Mouse (Mus musculus) liver, adult 2 months (tissue): ENCODE measurements around the gene Tigd2. TPM values are rescaled to one million over a fixed set of nuclear protein-coding genes. Genes with fewer than 3 reads are reported as not detected.
A peak's percentile ranks its signal among the peaks of the same experiment; 100 is the strongest.

ENCODE experiments used
- DNase-seq: peaks from one replicate; pipeline ENCODE4 v3.0.0-alpha.2; 2011; ENCODE audit warnings: low read depth, low spot score; ENCODE audit errors: extremely low read depth
- H3K27ac ChIP-seq: fragments of 200-500 bp; replicated peaks from 2 replicates; pipeline ENCODE4 v1.5.1; 2012; ENCODE audit warnings: low read depth, mild to moderate bottlenecking, control low read depth, inconsistent platforms, low read length; ENCODE audit not compliant: insufficient read depth
- H3K27me3 ChIP-seq: fragments of 200-500 bp; 2 replicates; pipeline ENCODE4 v1.6.1; 2012; ENCODE audit warnings: mild to moderate bottlenecking, moderate library complexity, low read length, inconsistent platforms; ENCODE audit not compliant: control insufficient read depth, insufficient read depth
- H3K36me3 ChIP-seq: fragments of 200-500 bp; 2 replicates; pipeline ENCODE4 v1.6.1; 2012; ENCODE audit warnings: low read length, inconsistent platforms; ENCODE audit not compliant: control insufficient read depth, insufficient read depth
- H3K4me1 ChIP-seq: fragments of 200-500 bp; 2 replicates; pipeline ENCODE4 v1.6.1; 2011; ENCODE audit warnings: low read length; ENCODE audit not compliant: control insufficient read depth, insufficient read depth
- H3K4me3 ChIP-seq: fragments of 200-500 bp; 2 replicates; pipeline ENCODE4 v1.5.1; 2011; ENCODE audit warnings: low read depth, mild to moderate bottlenecking, control low read depth, low read length, moderate library complexity; ENCODE audit not compliant: insufficient read depth
- H3K79me2 ChIP-seq: fragments of 200-500 bp; 2 replicates; pipeline ENCODE4 v1.6.1; 2012; ENCODE audit warnings: inconsistent platforms, mild to moderate bottlenecking, low read length, moderate library complexity; ENCODE audit not compliant: control insufficient read depth, insufficient read depth
- H3K9ac ChIP-seq: fragments of 200-500 bp; 2 replicates; pipeline ENCODE4 v1.6.1; 2012; ENCODE audit warnings: low read depth, mild to moderate bottlenecking, control low read depth, inconsistent platforms, low read length
- CTCF ChIP-seq: fragments of 200-500 bp; IDR thresholded peaks from 2 replicates; pipeline ENCODE4 v1.5.1; 2011; ENCODE audit warnings: low read depth, low read length, control low read depth
- POLR2A ChIP-seq: fragments of 200-500 bp; IDR thresholded peaks from 2 replicates; pipeline ENCODE4 v1.6.1; 2011; ENCODE audit warnings: low read length, control low read depth; ENCODE audit not compliant: insufficient read depth; ENCODE audit errors: extremely low read depth
- WGBS: fragments of 180-500 bp; shearing (Covaris S2); methylation state at CpG from one replicate; pipeline ENCODE4 v1.1.7; 2018; 5-methylcytosine and 5-hydroxymethylcytosine counted together
- polyA plus RNA-seq: library from polyadenylated mRNA; depleted of rRNA; stranded (reverse); fragments of >200 nt; gene quantifications from 2 replicates; pipeline ENCODE4 v1.2.3, GENCODE M21; 2012; rRNA removed
- total RNA-seq: library from RNA; depleted of rRNA; stranded (reverse); fragments of >200 nt; gene quantifications from 2 replicates; pipeline ENCODE4 v1.2.3, GENCODE M21; 2014; rRNA removed

The Tigd2 gene
- total RNA-seq (10.7 and 10.9 TPM in 2 replicates), polyA plus RNA-seq (2.9 and 3.3 TPM in 2 replicates)

DNA sequence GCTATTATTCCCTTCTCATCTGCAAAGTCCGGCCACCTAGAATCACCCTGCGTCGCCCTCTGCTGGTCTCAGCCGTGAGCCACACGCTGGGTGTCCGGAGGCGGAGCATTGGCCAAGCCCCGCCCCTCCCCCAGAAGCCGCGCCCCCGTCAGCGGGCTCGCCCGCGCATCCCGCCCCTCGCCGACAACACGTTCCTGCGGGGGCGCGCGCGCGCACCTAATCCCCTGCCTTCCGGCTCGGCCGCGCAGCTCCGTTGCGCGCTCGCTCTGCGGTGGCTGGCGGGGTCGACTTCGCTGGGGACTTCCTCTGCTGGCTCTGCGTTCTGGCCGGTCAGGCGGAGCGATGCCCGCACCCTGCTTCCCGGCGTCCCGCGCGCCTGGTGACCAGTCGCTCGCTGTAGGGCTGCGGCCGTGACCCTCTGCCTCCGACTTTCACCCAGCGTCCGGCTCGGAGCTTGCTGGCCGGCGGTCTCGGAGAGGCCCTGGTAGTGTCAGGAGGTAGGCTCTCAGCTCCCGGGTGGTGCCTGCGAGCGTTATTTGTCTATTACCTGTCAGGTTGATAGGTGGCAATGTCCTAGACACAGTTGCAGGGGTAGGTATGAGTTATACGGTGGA, at the start of gene Tigd2:
Gene Tigd2 (plus strand): TSS at position 186 of the 614 bp plus-strand sequence.
- Histone ChIP-seq H3K27me3 (no peaks in the 10 kb centered on the region), H3K9ac (peak within 1 kb of the TSS; percentile 97), H3K79me2 (no peaks in the 10 kb centered on the region), H3K4me3 (peak within 1 kb of the TSS; percentile 97), H3K27ac (peak within 1 kb of the TSS; percentile 84), H3K4me1 (peaks cover 2% of the 10 kb centered on the region; the same call in 1 of the 2 replicates), H3K36me3 (peaks cover 2% of the 10 kb centered on the region)
- peak; percentile 57 for DNase-seq
- TF ChIP-seq POLR2A: peak; percentile 78
- TF ChIP-seq CTCF: peak; percentile 90
- WGBS: under 1% methylated on average over 62 of the region's 62 CpGs

DNA sequence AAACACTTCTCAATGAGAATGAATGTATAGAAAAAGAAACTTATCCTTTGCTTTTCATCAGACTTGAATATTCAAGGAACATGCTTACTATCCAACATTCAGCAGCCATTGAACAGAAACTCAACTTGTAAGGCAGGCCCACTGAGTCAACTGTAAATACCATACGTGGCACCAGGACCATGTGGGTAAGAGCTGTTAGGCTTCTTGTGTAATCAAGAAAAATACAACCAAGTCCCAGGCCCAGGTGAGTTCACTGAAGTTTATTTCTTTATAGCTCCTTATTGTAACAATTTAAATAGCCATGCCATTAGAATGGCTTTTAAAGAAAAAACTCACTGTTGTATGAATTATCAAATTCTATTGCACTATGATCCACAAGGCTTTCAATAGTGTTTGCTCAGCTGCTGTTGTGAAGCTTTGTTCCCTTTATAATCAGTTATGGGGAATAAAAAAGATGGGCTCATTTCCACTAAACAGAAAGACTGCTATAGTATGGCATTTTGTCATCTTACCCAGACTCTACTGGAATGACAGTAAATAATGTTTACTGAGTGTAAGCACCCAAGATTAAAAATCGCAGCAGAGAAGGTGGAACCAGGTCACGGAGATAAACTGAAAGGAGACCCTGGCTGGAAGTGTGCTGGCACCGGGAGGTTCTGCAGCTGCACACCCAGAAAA, 46.7 kb upstream of the Tigd2 start:
- no peak for DNase-seq
- WGBS: 84% methylated on average over 4 of the region's 4 CpGs
- Histone ChIP-seq H3K27me3 (no peaks in the 10 kb centered on the region), H3K9ac (no peak overlapping the region), H3K36me3 (no peaks in the 10 kb centered on the region), H3K79me2 (no peaks in the 10 kb centered on the region), H3K4me1 (no peaks in the 10 kb centered on the region), H3K27ac (no peak overlapping the region), H3K4me3 (no peak overlapping the region)
- TF ChIP-seq POLR2A (no peak), CTCF (no peak)

DNA sequence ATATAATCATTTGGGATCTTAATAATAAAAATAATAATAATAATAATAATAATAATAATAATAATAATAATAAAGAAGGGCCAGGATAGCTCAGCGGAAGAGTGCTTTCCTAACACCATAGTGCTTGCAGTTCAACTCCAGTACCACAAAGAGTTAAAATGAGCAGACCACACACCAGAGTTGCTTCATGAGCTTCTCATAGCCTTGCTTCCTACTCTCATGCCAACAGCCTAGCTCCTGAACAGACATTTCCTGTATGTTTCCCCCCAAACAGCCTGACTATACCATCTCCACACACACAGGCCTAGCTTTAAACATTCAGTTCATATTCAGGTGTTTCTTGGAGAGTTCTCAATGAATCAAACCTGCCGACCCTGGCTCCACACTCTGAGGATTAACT, 45.8 kb upstream of the Tigd2 start:
- Histone ChIP-seq H3K4me3 (no peak overlapping the region), H3K9ac (no peak overlapping the region), H3K79me2 (no peaks in the 10 kb centered on the region), H3K27me3 (no peaks in the 10 kb centered on the region), H3K27ac (no peak overlapping the region), H3K4me1 (no peaks in the 10 kb centered on the region), H3K36me3 (no peaks in the 10 kb centered on the region)
- DNase-seq: no peak
- TF ChIP-seq CTCF: no peak
- no peak for TF ChIP-seq POLR2A
- 76% methylated on average over 2 of the region's 2 CpGs for WGBS

DNA sequence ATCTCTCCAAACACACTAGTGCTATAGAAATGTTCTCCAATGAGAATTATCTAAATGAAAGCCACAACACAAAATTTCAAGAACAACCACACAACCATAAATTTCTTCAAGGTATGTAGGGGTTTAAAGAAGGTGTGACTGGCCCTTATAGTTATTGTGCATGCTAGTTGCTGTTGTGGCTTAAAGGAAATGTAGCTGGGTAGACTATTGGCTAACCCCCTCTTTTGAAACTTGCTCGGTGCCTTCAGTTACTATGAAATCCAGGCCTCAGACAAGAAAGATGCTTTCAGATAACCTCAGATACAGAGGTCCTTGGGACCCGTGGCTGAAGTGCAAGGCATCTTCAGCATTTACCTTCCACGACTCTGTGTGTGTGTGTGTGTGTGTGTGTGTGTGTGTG, 45.3 kb upstream of the Tigd2 start:
- no peak for DNase-seq
- Histone ChIP-seq H3K9ac (no peak overlapping the region), H3K4me1 (no peaks in the 10 kb centered on the region), H3K27me3 (no peaks in the 10 kb centered on the region), H3K36me3 (no peaks in the 10 kb centered on the region), H3K4me3 (no peak overlapping the region), H3K79me2 (no peaks in the 10 kb centered on the region), H3K27ac (no peak overlapping the region)
- WGBS: 76% methylated on average over 3 of the region's 3 CpGs
- TF ChIP-seq CTCF (no peak), POLR2A (no peak)

DNA sequence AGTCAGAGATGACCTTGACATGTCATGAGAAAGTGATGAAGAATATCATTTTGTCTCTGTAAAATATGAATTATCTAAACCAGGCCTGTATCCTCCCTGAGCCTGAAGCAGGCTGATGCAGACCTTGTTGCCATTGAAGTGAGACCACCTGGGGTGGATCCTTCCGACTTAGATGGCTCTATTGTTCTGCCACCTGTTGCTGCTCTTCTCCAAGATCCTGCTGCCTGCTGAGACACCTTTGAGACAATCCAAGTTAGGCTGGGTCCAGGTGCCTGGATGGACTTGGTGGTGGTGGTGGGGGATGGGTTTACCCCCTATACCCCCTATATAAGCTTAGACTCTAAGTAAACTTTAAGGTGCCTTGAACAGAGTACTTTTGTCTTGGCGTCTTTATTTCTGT, 39.7 kb upstream of the Tigd2 start:
- TF ChIP-seq POLR2A (no peak), CTCF (no peak)
- 49% methylated on average over 2 of the region's 2 CpGs for WGBS
- no peak for DNase-seq
- Histone ChIP-seq H3K36me3 (no peaks in the 10 kb centered on the region), H3K4me3 (no peak overlapping the region), H3K27me3 (no peaks in the 10 kb centered on the region), H3K9ac (no peak overlapping the region), H3K79me2 (no peaks in the 10 kb centered on the region), H3K4me1 (no peaks in the 10 kb centered on the region), H3K27ac (no peak overlapping the region)

DNA sequence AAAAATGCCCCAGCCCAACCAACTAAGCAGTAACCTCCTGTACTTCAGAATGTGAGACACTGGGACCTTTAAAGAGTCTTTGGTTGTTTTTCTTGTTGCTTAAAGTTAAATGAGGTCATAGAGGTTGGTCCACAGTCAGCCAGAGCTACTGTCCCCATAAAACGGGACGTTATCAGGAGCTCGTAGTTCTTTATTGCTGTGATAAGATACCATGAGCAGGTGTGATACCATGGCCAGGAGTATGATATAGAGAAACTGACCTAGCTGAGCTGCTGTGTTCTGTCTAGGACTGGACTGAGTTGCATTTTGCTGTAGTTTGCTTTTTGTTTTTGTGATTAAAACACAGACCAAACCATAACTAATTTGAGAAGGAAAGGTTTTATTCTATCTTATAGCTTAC, 37.4 kb upstream of the Tigd2 start:
- no peaks in the 10 kb centered on the region for H3K27me3 ChIP-seq
- no peaks in the 10 kb centered on the region for H3K36me3 ChIP-seq
- DNase-seq: no peak
- no peaks in the 10 kb centered on the region for H3K79me2 ChIP-seq
- H3K9ac ChIP-seq: no peak overlapping the region
- no peaks in the 10 kb centered on the region for H3K4me1 ChIP-seq
- TF ChIP-seq POLR2A: no peak
- H3K27ac ChIP-seq: no peak overlapping the region
- no peak overlapping the region for H3K4me3 ChIP-seq
- 58% methylated on average over 3 of the region's 3 CpGs for WGBS
